Mouse (Mus musculus) gastrocnemius, postnatal 4 days (tissue): ENCODE measurements at regions not wholly inside any gene's neighbourhood (a gene's known extent, or its start where the extent isn't known, plus 50 kb on each side); places are given as distances from the start of the nearest gene placed in this dataset.

ENCODE experiments used
- DNase-seq, 2 experiments: peaks; one replicate each; pipeline ENCODE4 v3.0.0; 2021 to 2022; ENCODE audit warnings: low spot score in 2 of 2, mixed read lengths in 2 of 2

- no peak for DNase-seq
These were observed 303.5 kb upstream of the Ppp2r3a start for GRCm38 (mm10) chr9:101555011-101555673.

- DNase-seq = no peak
These were observed 301.2 kb upstream of the Ppp2r3a start for GRCm38 (mm10) chr9:101552789-101553188.

GRCm38 (mm10) chr9:101551256-101551655 lies 299.7 kb upstream of the Ppp2r3a start:
- no peak for DNase-seq

DNA sequence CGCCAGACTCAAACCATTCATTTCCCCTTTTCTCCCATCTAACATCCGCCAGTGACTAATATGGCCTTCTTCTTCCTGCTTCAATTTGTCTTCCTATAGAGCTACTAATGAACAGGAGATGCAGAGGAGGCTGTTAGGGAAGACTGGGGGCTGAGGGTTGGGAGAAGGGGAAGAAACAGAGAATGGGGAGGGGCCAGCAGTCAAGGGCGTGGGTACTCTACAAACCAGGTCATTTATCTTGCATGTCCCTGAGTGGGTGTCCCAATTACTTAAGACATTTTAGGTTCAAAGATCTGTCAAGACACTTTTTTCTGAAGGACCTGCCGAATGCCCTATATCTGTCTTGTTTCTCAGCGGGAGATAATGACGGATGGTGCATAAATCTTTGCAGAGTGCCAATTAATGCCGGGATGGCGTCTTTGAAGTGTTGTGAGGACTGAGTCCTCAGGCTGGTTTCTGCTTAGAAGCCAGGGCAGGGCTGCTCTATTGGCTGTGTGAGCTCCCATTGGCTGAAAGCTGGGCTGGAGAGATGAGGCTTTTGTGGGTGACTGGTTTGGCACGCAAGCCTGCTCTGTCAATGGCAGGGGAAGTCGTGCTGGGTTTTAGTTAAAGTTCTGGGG lies 294.7 kb upstream of the Ppp2r3a start:
- no peak for DNase-seq

- no peak for DNase-seq
These were observed 266.5 kb upstream of the Ppp2r3a start for GRCm38 (mm10) chr9:101518137-101518536.

DNA sequence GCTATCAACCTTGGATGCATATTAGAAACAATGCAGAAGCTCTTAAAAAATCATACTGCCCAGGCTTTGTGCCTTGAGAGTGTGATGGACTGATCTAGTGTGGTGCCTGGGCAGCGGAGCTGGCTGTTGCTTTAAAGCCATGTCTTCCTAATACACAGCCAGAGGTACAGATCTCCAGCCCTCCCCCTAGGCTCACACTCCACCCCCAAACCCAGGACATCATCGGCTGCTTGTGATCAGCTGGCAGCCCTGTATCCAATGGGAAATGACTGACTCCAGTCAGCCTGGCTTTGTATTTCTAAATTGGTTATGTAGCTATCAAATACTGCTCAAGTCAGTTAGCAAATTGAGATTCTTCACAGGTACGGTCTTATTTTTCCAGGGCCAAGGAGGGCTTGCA lies 259.2 kb upstream of the Ppp2r3a start:
- DNase-seq = no peak

DNA sequence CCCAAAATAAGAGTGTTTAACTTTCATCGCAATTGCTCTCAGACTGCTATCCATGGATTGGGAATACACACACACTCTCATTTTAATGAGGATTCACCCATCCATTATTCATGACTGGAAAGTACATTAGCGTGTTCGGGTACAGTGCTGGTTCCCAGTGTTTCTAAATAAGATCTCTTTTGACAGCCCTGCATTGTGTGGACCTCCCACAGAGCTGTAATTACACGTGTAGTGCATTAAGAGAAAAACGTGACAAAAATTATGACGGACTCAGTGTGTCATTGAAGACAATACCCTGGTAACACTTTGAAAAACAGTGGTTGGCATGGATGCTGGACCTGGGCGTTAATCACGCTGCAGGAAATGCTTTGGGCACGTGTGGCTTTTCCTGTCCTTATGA lies 257.6 kb upstream of the Ppp2r3a start:
- no peak for DNase-seq

- DNase-seq = no peak
These were observed 255.6 kb upstream of the Ppp2r3a start for GRCm38 (mm10) chr9:101507023-101507690.

DNA sequence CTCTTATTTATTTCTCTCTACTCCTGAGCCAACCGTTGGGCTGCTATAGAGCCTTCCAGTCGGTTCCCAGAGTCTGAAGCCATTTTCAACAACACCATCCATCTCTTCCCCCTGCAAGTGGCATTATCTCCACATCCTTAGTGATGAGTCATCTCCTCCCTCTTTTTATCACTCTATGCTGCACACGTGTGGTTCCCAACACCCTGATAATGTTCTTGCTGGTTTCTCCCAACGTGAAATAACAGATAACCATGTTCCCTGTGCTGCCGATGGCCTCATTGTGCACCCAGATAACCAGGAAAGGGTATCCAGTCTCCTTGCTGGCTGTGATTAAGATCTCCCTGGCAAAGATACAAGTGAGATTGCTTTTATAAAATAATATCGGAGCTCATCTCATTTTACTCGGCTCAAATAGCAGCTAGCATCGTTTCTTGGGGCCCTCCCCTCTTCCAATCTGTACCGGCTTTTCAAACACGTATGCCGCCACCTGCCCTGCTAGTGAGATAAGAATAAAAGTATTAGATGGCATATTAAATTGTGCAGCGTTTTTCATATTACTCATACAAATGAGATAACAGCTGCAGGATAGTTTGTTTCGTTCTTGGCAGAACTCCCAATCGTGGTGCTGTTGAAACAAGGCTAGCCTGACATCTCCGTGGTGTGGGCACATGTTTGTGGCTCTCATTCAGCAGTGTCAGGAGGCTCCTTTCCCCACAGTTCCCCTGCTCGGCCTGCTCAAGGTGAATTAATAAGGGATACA lies 250.3 kb upstream of the Ppp2r3a start:
- no peak for DNase-seq

DNA sequence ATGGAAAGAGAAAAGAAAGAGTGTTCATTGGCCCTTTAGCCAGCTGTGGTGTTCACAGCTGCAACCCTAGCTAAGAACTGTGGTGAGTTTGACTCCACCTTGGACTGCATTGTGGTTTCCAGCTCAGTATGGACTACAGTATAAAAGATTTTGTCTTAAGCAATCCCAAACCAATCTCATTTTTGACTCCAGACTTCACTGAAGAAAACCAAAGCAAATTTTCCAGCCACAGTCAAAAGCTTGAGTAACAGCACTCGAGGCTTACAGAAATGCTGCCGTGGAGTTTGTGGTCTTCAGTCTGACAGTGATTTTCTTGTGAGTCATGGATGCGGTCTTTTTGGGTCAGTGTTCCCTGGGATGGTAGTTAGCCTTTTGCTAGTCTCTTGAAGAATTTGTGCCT lies 249.4 kb upstream of the Ppp2r3a start:
- no peak for DNase-seq

DNA sequence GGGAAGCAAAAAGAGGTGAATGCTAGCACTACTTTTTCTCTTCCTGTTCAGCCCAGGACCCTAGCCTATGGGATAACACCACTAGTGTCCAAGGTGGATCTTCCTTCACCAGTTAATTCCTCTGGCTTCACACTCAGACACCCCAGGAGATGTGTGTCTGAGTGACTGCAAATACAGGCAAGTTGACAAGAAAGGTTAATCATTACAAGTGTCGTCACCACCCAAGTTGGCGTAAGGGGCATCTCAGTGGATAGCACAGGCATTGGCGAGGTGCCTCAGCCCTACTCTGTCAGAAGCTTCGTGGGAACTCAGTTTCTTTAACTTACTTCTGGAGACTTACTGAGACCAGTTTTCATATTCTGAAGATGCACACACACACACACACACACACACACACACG lies 247.1 kb upstream of the Ppp2r3a start:
- DNase-seq = no peak

- no peak for DNase-seq
These were observed 244.2 kb upstream of the Ppp2r3a start for GRCm38 (mm10) chr9:101495768-101496167.

GRCm38 (mm10) chr9:101489013-101489412 lies 237.4 kb upstream of the Ppp2r3a start:
- DNase-seq = no peak

DNA sequence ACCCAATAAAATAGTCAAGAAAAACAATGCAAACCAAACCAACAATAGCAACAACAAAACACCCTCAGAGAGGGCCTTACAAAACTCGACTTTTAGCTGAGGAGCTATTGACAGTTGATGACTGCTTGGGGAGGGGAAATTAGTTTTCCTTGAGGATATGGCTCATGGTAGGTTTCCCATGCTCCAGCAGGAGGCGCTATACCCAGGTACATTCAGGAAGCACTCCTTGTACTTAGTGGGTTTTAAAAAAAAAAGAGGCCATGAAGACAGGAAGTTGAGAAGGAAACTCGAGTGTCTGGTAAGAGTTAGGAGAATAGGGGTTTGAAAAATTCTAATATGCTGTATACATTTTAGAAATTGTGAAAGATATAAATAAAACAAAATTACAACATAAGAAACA lies 224.6 kb upstream of the Ppp2r3a start:
- no peak for DNase-seq

DNA sequence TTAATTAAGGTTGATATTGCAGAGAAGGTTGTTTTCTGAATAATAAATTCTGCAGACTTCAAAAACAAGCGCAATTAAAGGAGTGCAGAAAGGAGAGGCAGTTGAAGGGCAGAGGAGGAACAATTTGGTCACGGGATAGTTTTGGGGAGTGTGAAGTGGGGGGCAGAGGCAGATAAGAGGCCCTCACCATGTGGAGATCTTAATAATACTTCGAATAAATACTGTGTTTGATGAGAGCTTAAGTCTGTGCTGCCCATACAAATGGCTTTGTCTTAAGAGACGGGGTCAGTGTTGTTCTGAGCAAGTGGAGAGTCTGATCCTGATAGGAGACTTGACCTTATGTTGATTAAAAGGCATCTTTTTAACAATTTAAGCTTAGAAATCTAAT lies 221.5 kb upstream of the Ppp2r3a start:
- DNase-seq = no peak

- DNase-seq = no peak
These were observed 220.8 kb upstream of the Ppp2r3a start for GRCm38 (mm10) chr9:101472101-101473073.

- no peak for DNase-seq
These were observed 220.1 kb upstream of the Ppp2r3a start for GRCm38 (mm10) chr9:101471665-101472064.

DNA sequence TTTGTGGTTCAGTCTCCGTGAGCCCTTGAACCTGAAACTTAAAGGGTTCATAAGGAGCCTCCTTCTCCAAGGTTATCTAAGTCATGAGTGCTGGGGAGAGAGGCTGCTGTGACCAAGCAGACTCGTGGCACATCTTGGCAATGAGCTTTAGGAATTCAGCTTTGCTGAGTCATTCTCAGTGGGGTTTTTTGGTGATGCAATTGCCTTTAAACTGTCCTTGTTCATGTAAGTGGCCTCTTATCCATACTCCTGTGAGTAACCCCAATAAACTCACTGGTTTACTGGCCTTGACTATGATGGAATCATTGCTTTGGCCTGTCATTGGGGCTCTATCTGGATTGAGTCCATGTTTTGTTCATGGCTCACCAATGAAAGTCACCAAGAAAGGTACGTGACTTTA lies 218.2 kb upstream of the Ppp2r3a start:
- DNase-seq = no peak

DNA sequence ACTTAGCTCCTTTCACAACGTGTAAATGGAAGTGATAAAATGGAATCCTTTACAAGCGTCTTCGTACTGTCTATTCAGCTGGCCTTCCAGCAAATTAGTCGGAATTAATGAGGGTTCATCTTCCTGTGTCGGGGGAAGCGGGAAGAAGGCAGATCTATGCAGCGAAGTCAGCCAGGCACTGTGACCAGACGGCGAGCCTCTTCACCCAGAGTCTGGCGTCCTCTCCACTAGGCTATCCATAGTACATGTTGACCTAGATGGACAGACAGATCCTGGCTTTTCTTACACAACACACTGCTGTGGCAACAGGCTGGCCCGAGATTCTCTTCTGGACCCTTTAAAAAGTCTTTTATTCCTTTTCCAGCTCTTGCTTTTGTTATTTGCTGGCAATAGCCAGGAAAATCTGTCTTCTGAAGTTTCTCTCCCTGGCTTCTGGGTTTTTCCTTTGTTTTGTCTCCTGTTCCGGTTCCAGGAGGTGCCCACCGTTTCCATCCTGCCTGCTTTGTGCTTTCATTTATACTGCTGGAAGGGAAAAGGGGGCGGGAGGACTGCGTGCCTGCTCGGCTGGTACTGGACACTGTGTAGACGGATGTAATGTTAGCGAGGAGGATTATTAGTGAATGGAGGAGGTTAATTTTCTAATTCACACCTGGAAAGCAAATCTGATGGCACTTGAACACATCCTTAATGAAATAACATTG lies 213.3 kb upstream of the Ppp2r3a start:
- no peak for DNase-seq

DNA sequence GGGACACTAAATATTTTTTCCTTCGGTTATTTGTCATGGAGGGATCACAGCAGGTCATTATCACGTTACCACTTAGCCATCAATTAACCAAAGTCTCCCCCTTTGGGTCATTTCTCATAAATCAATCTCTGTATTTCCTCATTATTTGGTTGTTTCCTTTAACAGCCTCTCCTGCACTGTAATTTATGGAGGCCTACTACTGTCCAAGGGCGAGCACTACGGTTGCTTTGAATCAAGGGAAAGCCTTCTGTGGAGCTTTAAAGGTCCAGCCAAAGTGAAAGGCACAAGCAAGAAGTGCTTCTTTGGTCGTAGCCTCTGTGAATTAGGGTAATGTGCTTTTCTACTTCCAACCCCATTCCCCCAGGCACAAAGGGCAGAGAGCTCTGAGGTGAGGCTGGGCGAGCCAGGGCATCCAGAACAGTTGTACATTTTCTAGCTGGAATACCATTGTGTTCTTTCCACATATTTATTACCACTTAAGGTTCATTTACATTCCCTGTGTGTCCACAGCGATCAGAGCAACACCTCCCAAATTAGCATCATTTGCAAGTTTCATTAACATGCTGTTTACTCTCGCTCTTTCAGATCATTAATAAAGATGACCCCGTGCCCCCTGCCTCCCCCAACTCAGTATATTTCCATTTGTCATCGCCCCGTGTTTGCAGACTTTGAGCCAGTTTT lies 207.5 kb upstream of the Ppp2r3a start:
- DNase-seq = no peak
